Mouse (Mus musculus): Measurements from ENCODE around the gene Sc5d. TPM values are rescaled to one million over a fixed set of nuclear protein-coding genes. Genes with fewer than 3 reads are reported as not detected.

The Sc5d gene
- 71.3 and 81.2 TPM in 2 replicates for total RNA-seq (2017)

GRCm38 (mm10) chr9:42264145-42264544 is at the start of gene Sc5d:
Gene Sc5d, minus strand, starts transcription at chr9:42264256.
- ATAC-seq (ENCODE audit: extremely low read depth, insufficient number of reproducible peaks, low FRiP score, poor library complexity, severe bottlenecking), result peak; percentile 99

- no peak for ATAC-seq (ENCODE audit: extremely low read depth, insufficient number of reproducible peaks, low FRiP score, poor library complexity, severe bottlenecking)
Measured at GRCm38 (mm10) chr9:42311311-42311710, 47.3 kb upstream of the Sc5d start.

GRCm38 (mm10) chr9:42303894-42304293 is 39.8 kb upstream of the Sc5d start:
- ATAC-seq (ENCODE audit: extremely low read depth, insufficient number of reproducible peaks, low FRiP score, poor library complexity, severe bottlenecking), result no peak

GRCm38 (mm10) chr9:42301082-42301633 is 37.1 kb upstream of the Sc5d start:
- no peak for ATAC-seq (ENCODE audit: extremely low read depth, insufficient number of reproducible peaks, low FRiP score, poor library complexity, severe bottlenecking)

GRCm38 (mm10) chr9:42296297-42296922 is 32.4 kb upstream of the Sc5d start:
- ATAC-seq (ENCODE audit: extremely low read depth, insufficient number of reproducible peaks, low FRiP score, poor library complexity, severe bottlenecking), result peak; percentile 87

DNA sequence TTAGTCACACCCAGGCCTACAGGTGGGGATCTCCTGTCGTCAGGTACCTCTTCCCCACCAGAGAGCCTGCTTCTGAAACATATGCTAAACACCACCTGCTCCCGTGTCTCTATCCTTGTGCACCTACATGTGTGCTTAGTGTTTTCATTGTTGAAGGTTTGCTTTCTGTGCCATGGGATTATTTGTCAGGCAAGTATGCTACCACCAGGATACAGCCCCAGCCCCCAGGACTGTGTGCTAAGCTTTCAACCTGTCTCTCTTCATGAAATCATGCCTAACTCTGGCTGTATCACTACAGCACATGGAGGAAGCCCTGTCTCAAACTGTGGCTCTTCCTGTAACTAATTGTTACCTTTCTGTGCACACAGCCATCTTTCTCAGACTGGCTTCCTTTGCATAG is 30.1 kb upstream of the Sc5d start:
- no peak for ATAC-seq (ENCODE audit: extremely low read depth, insufficient number of reproducible peaks, low FRiP score, poor library complexity, severe bottlenecking)

GRCm38 (mm10) chr9:42293596-42293995 is 29.5 kb upstream of the Sc5d start:
- ATAC-seq (ENCODE audit: extremely low read depth, insufficient number of reproducible peaks, low FRiP score, poor library complexity, severe bottlenecking), result no peak

DNA sequence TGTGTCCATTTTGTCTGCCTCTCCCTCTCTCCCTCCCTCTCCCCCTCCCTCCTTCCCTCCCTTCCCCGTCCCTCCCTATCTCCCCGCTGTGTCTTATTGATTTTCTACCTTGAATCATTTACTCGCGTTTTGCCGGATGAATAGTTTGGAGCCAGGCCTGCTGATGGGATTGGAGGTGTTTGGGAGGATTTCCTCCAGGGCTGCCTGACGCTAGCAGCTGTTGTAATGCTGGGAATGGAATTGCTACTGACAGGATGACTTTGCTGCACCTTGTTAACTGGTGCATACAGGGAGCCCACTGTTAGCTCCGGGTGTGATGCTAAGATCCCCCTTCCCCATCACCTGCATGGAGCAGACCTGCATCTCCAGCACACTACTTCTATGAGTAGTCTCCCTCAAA is 29.0 kb upstream of the Sc5d start:
- no peak for ATAC-seq (ENCODE audit: extremely low read depth, insufficient number of reproducible peaks, low FRiP score, poor library complexity, severe bottlenecking)

GRCm38 (mm10) chr9:42279676-42280075 is 15.6 kb upstream of the Sc5d start:
- peak; percentile 44; the same call in 1 of the 2 replicates for ATAC-seq (ENCODE audit: extremely low read depth, insufficient number of reproducible peaks, low FRiP score, poor library complexity, severe bottlenecking)

GRCm38 (mm10) chr9:42278046-42278445 is 14.0 kb upstream of the Sc5d start:
- ATAC-seq (ENCODE audit: extremely low read depth, insufficient number of reproducible peaks, low FRiP score, poor library complexity, severe bottlenecking), result no peak

- ATAC-seq (ENCODE audit: extremely low read depth, insufficient number of reproducible peaks, low FRiP score, poor library complexity, severe bottlenecking), result no peak
Measured at GRCm38 (mm10) chr9:42277606-42278005, 13.6 kb upstream of the Sc5d start.

- no peak for ATAC-seq (ENCODE audit: extremely low read depth, insufficient number of reproducible peaks, low FRiP score, poor library complexity, severe bottlenecking)
Measured at GRCm38 (mm10) chr9:42277162-42277561, 13.1 kb upstream of the Sc5d start.

- no peak for ATAC-seq (ENCODE audit: extremely low read depth, insufficient number of reproducible peaks, low FRiP score, poor library complexity, severe bottlenecking)
Measured at GRCm38 (mm10) chr9:42275761-42276145, 11.7 kb upstream of the Sc5d start.

GRCm38 (mm10) chr9:42275027-42275760 is 11.1 kb upstream of the Sc5d start:
- no peak for ATAC-seq (ENCODE audit: extremely low read depth, insufficient number of reproducible peaks, low FRiP score, poor library complexity, severe bottlenecking)

GRCm38 (mm10) chr9:42273682-42274296 is 9.7 kb upstream of the Sc5d start:
- no peak for ATAC-seq (ENCODE audit: extremely low read depth, insufficient number of reproducible peaks, low FRiP score, poor library complexity, severe bottlenecking)

DNA sequence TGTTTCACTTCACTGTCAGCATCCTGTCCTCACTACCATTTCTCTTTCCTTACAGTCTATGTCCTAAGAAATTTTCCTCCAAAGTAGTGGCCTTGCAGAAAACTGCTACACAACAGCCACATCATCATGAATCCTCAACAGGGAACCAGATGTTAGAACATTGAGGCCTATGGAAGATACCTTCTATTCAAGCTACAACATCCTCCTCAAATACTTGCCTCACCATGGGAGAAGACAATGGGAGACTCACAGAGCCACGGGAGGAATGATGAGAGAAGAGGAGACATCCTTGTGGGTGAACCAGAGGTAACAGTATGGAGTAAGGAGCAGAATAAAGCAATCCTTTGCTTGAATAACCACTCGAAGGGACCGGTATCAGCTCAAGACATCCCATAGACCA is 9.1 kb upstream of the Sc5d start:
- ATAC-seq (ENCODE audit: extremely low read depth, insufficient number of reproducible peaks, low FRiP score, poor library complexity, severe bottlenecking), result no peak

GRCm38 (mm10) chr9:42272690-42273089 is 8.6 kb upstream of the Sc5d start:
- ATAC-seq (ENCODE audit: extremely low read depth, insufficient number of reproducible peaks, low FRiP score, poor library complexity, severe bottlenecking), result no peak

DNA sequence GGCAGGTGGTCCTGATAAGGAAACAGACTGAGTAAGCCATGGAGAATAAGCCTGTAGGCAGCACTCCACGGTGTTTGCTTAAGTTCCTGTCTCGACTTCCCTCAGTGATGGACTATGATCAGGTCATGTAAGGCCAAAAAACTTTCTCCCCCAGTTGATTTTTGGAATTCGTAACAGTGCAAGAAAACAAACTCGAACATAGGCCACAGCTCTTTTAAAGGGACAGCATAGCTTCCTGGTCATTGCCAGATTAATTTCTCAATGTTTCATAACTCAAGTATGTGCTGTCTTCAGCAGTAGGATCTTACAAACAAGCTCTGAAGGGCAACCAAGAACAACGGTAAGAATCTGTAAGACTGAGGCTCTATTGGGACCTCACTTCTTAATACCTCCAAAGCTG is 7.4 kb upstream of the Sc5d start:
- ATAC-seq (ENCODE audit: extremely low read depth, insufficient number of reproducible peaks, low FRiP score, poor library complexity, severe bottlenecking), result no peak

DNA sequence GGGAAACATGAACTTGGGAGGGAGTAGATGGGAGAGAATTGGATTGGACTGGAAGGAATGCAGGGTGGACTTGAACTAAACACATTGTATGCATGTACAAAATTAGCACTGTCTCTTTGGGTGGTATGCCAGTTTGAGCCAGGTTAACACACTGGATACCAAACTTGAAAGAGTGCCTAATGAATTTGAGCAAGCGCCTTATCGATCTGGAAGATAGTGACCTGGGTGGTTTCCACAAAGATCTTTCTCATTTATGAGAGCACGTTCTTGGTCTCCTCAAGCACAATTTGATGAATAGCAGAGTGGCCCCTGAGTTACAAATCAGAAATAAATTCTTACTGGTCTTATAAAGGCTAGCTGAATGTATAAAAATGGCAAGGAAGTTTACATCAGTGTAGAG is 6.6 kb upstream of the Sc5d start:
- no peak for ATAC-seq (ENCODE audit: extremely low read depth, insufficient number of reproducible peaks, low FRiP score, poor library complexity, severe bottlenecking)

GRCm38 (mm10) chr9:42270081-42270480 is 6.0 kb upstream of the Sc5d start:
- no peak for ATAC-seq (ENCODE audit: extremely low read depth, insufficient number of reproducible peaks, low FRiP score, poor library complexity, severe bottlenecking)
